Mouse (Mus musculus) layer of hippocampus, adult 8-10 months (tissue): ENCODE data around the gene Rgs6. TPM values are rescaled to one million over a fixed set of nuclear protein-coding genes. Genes with fewer than 3 reads are reported as not detected.
A peak's percentile ranks its signal among the peaks of the same experiment; 100 is the strongest.

ENCODE experiments used
- DNase-seq, 2 experiments: peaks; one replicate each; pipeline ENCODE4 v3.0.0; 2022; ENCODE audit warnings: low spot score in 2 of 2
- total RNA-seq, 4 experiments: library from RNA; stranded (reverse); gene quantifications; 2 replicates each; pipeline ENCODE4 v1.2.4; 2022

Gene Rgs6
- total RNA-seq, 4 experiments from 2014 or later, result 9.1 to 15.1 (median 10.1) TPM

DNA sequence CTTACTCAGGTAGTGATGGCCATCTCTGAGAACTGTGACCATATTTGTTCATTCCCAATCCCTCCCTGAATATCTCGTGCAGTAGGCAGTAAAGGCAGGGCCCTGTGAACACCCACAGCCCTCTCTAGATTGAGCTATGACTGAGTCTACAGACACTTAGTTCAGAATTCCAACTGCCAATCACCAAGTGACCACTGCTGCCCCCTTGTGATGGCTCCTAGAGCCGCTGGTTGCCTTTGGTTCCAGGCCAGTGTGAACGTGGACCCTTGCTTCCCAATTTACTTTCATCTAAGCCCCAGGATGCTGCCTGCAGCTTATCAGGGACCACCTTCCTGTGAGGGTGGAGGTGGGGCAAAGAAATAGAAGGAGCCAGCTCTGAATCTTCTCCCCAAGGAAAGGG, 438.9 kb downstream of the Rgs6 start:
- no peak for DNase-seq

DNA sequence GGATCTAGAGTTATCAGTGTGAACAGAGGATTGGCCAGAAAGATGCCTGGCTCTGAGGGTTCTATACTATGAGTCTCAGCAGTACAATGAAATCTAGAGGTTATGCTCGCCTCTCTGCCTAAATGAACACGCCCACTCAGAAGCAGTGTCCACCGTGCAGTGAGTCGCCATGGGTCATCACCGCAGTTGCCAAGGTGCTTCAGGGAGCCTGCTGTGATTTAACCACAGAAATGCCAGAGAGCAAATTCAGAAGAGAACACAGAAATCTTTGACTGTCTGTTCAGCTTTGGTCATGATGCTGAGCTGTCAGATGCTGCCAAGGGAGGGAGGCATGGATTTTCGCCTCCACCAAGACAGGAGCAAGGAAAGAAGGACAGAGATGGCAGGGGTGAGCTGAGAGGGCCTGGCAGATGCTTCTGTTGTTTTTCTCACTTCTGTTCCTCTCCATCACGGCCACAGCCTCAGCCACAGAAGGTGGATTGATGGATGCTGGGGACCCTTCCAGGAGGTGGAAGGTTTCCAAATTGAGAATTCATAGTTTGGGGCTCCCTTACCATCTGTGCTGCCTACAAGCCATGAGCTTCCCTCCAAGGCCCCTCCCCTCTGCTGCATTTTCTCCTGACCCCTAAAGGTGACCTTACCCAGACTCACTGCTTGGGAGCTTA, 445.2 kb downstream of the Rgs6 start:
- no peak for DNase-seq

DNA sequence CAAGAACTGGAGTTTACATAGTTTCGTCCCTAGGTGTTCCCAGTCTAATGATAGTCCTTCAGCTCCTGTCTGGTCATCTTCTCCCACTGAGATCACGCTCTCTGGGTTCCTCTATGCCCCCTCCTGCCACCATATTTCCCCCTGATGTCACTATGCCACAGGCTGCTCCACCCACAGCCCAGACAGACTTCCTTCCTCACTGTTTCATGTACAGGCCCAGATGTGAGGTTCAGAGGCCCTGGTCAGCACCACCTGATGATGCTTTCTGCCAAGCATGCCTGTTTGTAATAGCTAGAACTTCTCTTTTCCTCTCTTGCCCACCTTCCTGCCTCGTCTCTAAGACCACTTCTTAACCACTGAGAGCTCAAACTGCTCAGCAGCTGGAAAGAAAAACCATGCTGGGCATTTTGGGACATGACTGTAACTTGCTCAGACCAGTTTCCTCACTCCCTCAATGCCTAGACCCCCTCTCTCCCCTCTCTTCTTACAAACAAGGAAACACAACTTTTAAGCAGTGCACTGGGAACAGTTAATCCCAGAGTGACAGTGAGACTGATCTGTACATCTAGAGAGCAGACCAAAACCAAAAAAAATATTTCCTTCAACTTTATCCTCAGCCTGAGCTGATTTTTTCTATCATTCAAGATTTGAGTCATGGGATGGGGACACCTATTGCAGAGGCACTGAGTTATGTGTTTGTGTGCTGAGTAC, 446.9 kb downstream of the Rgs6 start:
- no peak for DNase-seq

DNA sequence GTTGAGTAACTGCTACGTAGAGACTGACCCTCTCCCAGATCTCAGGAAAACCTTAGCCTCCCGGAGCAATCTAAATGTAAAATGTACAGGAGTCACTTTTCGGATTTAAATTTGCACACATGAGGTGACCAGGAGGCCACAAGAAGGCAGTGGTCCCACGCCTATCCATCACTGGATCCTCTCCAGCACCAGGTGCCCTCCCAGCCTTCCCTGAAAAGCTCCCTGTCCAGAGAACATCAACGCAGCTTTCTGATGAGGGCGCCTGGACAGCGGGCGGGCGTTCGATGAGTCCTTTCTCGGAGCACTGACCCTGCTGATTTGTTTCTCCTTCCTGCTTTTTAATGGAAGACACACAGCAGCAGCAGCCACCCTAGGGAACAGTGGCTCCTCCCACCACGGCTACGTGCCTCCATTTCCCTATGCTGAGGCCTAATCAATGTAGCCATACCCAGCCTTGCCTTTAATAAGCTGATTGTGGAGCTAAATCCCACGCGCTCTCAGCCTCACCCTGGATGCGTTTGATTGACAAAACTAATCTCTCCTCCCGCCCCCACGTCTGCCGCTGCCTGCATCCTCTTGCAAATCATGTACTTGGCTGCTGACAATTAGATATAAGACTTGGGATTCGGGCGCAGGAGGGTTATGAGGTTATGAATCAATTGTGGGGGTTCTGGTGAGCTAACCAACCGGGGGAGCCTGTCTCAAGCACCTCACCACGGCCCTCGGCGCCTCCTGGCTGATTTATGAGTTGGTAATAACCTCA, 449.9 kb downstream of the Rgs6 start:
- peak; percentile 71 to 74 for DNase-seq

DNA sequence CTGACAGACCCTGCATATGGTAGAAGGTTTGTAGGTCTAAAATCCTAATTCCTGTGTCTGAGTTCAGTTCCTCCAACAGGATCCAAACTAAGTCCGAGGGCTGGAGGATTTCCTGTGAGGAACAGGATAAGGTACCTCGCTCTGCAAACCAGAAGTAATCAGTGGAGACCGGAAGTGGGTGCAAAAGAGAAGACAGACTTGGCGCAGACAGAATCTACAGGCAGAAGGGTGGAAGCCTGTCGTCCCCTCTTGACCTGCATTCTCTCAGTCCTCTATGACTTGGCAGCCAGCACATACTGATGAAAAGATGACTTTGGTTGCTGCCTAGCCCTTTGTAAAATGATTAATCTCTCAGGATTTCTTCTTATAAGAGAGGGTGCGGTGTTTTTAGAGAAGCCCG, 450.7 kb downstream of the Rgs6 start:
- no peak for DNase-seq

DNA sequence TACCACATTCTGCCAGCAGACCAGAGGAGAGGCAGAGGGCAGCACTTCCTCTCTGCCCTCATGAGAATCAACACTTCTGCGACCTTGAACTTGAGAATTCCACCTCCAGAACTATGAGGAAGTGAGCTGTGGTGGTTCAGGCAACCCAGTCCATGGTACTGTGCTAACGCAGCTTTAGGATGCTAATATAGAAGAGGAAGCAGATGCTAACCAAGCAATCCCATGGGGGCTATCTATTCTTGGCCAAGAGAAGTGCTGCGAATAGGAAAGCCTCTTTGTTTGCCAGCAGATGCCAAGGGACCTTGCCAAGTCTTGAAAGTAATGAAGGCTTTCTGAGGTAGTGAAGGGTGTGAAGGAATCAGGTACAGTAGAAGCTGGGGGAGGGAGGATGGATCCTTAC, 451.8 kb downstream of the Rgs6 start:
- no peak for DNase-seq

DNA sequence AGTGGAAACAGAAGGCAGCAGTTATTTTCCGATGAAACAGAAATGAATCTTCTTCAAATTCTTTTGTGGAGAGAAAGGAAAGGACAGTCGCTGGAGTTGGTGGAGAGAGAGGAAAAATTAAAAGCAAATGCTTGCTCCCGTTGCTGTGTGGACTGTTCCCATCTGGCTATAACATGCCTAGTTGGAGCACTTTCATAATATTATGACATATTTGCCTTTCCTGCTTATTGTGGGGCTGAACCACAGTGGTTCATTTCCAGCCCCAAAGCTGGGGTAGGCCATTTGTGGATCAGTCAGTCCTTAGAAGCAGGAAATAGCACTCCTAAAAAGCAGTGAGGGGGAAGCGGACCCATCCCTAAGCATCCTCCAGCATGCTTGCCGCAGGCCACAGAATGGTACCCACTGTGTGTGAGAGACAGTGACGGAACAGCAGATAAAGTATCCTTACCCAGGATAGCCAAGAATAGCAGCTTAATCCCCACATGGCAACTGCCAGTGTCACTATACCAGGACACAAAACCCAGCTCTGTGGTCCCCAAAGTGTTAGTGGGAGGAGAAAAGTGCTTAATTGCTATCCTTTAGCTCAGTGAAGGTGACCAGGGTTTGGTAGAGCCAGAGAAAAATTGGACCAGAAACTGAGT, 456.0 kb downstream of the Rgs6 start:
- DNase-seq, result no peak

DNA sequence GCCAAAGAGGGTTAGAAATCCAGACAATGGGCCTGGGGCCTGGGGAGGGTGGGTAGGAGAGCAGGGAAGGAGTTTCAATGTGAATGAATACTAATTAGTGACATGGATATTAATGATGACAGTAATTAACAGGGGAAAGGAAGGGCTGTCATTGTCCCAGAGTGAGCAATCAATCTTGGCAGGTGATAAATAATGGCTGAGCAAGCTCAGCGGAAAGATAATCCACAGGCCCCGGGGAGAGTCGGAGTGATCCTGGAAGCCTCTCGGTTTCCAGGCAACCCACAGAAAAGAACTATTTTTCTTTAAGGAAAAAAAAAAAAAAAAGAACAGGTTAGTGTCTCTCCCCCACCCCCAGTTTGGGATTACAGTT, 456.5 kb downstream of the Rgs6 start:
- DNase-seq, result no peak

DNA sequence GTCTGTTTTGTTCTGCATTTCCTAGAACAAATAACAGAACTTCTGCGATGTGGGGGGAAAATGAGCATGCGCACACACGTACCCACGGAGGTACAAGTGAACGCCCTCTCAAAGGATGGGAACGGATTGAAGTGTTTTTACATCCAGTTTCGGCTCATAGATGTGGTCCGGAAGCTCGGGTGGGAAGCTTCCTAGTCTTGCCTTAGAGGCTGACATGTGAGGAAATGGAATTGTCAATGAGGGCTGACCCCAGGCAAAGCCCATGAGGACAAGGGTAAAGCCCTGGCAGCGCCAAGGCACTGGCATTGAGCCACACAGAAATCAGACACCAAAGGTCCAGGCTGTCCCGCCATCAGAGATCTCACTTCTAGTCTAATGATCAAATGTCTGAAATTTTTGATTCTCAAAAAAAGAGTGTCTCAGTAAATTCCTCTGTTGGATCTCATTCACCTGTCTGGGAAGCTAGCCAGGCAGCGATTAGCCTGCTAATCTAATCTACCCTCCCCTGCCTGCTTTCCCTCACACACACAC, 457.0 kb downstream of the Rgs6 start:
- DNase-seq, result peak in 1 of 2 experiments; percentile 21

DNA sequence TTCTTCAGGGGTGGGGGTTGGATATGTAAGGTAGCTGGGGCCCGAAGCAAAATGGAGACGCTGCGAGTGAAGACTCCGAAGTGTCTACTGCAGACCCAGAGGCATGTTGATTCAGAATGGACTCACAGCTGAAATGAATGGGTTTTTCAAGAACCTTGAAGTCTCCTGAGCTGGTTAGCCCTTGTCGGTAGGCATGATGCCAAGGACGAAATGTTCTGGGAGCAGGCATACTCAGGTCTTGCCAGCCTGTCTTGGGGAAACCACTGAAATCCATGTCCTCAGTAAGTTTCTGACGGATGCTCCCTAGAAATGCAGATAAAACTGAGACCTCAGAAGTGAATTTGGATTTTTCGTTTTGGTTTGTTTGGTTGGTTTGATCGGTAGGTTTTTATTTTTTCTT, 458.6 kb downstream of the Rgs6 start:
- DNase-seq, result no peak

DNA sequence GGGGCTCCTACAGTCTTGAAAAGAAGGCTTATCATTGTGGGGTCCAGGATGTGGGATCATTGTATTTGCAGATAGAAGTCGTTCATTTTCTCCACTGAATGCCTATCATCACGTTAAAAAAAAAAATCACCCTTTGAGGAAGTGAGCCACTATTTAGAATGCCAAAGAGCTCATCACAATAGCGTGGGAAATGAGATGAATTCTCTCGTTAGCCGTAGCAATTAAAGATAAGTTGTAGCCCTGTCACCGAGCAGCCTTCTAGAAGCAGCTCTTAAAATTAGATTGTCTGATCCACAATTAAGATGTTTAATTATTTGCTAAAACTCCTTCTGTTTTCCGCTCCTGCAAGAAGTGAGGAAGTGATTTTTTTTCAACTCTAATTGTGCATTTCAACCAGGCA, 459.6 kb downstream of the Rgs6 start:
- no peak for DNase-seq

DNA sequence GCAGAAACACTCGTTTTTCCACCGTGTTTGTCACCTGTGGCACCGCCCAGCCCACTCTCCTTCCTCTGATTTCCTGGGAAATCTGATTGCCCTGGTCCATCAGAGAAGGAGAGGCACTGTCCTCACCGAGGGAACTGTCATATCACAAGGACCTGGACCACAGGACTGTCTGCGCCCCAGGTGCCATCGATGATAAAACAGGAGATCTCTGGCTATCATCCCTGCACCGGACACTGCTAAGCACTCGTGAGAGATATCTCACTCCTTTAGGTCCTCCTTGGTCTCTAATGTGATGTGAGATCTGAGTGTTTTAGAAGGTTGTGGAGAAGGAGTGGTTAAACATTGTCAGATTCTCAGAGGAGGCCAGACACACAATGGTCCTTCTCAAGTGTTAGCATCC, 462.4 kb downstream of the Rgs6 start:
- DNase-seq, result no peak

DNA sequence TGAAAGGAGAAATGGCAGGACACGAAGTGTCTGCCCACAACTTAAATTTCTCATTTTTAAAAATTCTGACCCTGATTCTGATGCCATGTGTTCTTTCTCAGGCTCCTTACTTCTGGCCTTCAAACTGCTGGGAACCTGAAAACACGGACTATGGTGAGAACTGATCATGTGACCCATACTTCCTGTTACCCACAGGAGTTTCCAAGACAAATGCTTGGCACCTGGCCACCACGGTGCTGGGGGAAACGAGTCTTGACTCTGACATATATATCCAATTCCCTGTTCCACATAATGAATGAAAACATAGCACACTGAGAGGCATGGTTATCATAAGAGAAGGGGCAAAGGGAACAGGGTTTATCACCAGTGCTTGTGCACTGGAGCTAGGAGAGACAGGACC, 464.3 kb downstream of the Rgs6 start:
- no peak for DNase-seq

DNA sequence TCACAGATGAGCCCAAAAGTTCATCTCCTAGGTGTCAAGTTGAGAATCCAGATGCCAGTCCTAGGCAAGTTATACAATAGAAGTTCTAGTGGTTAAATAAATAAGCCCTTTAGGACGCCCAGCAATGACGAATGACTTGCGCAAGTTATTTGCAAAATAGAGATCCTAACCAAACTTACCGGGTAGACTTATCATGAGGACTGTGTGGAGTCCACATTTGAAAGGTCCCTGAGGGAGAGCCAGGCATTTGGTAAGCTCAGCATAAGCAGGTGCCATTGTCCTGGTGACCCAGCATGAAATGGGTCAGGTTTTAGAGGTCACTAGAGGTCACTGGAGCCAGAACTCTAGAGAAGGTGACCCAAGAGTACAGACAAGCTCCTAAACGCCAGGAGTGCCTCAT, 467.6 kb downstream of the Rgs6 start:
- no peak for DNase-seq

DNA sequence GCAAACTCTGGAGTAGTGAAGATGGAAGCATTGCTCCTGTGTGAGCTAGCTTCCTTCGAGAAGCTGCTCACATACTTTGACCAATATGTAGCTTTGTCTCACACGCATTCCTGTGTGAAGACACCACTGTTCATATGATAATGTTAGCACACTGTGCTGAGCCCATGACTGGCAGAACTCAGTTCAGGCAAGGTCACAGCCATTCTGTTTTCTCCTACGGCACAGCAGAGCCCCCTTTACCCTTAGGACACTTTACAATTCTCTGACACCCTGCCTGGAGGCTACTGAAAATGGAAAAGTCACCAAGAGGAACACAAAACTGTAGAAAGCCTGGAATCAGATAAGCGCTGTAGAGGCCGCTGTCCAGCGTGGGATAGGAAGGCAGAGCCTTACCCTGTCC, 478.3 kb downstream of the Rgs6 start:
- no peak for DNase-seq

DNA sequence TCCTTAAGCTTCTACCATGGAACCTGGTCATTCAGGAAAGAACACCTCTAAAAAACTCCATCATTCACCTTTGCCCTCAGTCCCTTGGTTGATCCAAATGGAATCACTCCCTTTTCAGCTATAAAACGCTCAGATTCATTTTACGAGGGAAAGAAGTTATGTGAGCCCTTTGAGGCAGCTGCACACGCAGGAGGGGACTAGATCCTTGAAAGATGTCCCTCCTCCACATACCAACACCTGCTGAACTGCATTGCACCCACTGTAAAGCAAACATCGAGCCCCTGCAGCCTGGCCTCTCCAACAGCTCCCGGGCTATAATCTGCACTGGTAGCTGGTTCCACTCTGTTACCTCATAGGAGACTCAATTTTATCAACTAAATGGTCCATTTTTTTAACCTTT, 482.8 kb downstream of the Rgs6 start:
- DNase-seq, result no peak

DNA sequence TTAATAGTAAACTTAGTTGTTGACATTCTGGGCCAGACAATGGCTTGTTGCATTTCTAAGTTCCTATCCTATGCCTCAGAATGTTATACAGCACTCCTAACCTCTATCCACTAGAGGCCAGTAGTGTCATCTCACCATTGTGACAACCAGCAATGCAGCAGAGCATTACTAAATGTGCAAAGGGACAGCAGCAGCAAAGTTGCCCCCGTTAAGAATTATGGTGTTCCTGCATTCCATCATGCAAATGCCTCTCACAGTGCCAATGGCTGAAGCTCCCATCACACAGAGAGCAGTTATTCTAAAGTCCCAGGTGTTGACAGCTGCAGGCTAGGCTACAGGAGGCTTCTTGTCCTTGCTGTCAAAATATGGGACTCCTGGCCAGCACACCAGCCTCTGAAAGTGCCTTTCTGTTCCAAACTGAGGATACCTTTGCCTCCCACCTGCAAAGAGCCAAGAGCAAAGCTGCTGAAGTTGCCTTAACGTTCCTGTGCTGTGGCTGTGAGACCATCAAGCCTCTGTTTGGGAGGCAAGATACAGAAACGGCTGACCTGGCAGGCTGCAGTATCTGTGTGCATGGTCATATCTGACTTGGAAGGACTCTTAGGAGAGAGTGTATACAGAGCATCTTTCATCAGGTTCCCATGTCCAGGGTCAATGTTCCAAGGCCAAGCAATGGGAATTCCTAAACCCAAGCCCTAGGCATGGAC, 484.2 kb downstream of the Rgs6 start:
- no peak for DNase-seq

DNA sequence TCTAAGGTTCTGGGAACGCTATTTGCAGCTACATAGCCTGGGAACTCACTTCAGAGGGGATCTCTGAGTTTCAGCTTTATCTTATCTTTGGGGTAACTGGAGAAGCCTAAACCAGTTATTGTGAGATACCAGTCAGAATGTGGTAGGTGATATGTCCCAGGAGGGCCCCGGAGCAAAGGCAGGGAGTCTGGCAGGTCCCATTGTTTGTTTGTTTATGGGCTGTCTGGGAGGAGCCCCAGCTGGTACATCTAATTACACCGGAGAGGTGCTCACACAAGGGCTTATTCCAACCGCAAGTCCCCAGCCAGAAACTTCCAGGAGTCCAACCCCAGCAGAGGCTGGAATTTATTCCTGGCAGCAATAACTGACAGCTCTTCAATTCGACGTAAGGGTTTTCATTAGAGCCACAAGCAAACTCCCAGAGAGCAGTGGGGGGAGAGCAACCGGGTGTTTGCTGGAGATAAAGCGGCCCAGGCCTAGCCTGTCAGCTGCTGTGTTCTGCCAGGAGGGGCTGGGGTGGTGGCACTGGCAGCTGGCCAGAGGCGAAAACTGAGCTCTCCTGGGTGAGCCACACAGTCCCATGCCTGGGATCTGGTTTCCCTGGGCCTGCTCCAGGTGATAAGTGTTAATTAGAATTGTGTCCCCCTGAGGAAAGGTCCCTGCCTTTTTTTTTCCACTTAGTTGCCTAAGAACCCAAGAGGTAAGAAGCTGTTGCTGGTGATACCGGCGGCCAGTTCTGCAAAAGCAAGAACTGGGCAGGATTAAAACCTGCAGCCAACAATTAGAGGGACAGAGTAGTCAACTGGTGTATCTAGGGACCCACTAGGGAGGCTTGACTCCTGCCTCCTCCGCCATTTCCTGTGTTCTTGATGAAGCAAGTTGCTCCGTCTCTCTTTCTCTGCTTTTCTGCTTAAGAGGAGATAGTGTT, 485.1 kb downstream of the Rgs6 start:
- no peak for DNase-seq

DNA sequence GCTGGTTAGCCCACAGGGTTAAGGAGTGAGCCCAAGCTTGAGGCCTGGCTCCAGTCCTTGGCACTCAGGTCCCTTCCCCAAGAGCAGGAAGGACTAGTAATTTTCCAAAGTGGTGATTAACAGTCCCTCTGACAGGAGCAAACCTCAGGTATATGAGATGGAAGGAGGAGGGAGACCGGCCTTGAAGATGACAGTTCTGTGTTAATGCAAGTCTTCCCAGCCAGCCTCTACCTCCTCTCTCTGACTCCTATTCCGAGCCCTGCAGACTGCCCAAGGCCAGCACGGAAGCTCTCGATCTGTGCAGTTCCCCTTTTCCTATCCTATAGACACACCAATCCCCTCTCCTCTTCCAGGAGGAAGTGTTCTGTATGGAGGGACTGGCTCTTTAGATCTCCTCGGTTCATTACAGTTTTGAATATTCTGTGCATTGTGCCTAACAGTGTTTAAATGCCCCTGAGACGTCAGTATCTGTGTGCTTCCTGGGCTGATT, 485.8 kb downstream of the Rgs6 start:
- no peak for DNase-seq

DNA sequence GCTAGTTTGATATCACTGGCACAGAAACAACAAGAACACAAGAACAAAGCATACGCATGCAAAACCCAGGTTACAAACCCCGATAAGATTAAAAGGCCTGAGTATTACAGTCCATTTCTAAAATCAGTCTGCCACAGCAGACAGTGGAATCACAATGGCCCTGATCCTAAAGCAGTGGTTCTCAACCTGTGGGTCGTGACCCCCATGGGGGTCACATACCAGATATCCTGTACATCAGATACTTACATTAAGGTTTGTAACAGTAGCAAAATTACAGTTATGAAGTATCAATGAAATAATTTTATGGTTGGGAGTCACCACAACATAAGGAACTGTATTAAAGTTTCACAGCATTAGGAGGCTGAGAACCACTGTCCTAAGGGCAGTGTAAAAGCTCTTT, 488.1 kb downstream of the Rgs6 start:
- no peak for DNase-seq
